Mouse (Mus musculus) neural tube, embryonic 11.5 days (tissue): Measurements from ENCODE around the gene Cdh23. TPM values are rescaled to one million over a fixed set of nuclear protein-coding genes. Genes with fewer than 3 reads are reported as not detected.
"Not testable (repeated sequence)": the region's sequence is repeated elsewhere in the genome, so short reads cannot be mapped to it uniquely, and the experiment has no call there.

Source experiments
- ATAC-seq: fragments of 200-750 bp; cut with Nextera tagmentation; 2 replicates; pipeline ENCODE4 v1.8.0; 2017; ENCODE audit warnings: moderate number of reproducible peaks, mild to moderate bottlenecking, moderate TSS enrichment, moderate library complexity; ENCODE audit not compliant: insufficient read depth, low FRiP score, low TSS enrichment
- DNase-seq: peaks from one replicate; pipeline ENCODE4 v3.0.0-alpha.2; 2015; ENCODE audit warnings: low spot score
- H3K27ac ChIP-seq: fragments of 300-500 bp; sonication (generic); 2 replicates; pipeline ENCODE4 v1.5.1; 2014; ENCODE audit warnings: low read depth, mild to moderate bottlenecking, low read length
- H3K27me3 ChIP-seq: fragments of 300-500 bp; sonication (generic); 2 replicates; pipeline ENCODE4 v1.6.1; 2014; ENCODE audit warnings: mild to moderate bottlenecking, low read length, mixed read lengths; ENCODE audit not compliant: control insufficient read depth, insufficient read depth
- H3K36me3 ChIP-seq: fragments of 300-500 bp; sonication (generic); 2 replicates; pipeline ENCODE4 v1.6.1; 2014; ENCODE audit warnings: mild to moderate bottlenecking, low read length, moderate library complexity, mixed read lengths; ENCODE audit not compliant: control insufficient read depth, insufficient read depth
- H3K4me1 ChIP-seq: fragments of 300-500 bp; sonication (generic); 2 replicates; pipeline ENCODE4 v1.6.1; 2014; ENCODE audit warnings: low read length, mixed read lengths; ENCODE audit not compliant: control insufficient read depth, insufficient read depth
- H3K4me2 ChIP-seq: fragments of 300-500 bp; sonication (generic); 2 replicates; pipeline ENCODE4 v1.6.1; 2014; ENCODE audit warnings: low read depth, mild to moderate bottlenecking, moderate library complexity
- H3K4me3 ChIP-seq: fragments of 300-500 bp; sonication (generic); 2 replicates; pipeline ENCODE4 v1.5.1; 2014; ENCODE audit warnings: low read depth, low read length
- H3K9ac ChIP-seq: fragments of 300-500 bp; sonication (generic); 2 replicates; pipeline ENCODE4 v1.6.1; 2014; ENCODE audit warnings: mild to moderate bottlenecking, low read length
- H3K9me3 ChIP-seq: fragments of 300-500 bp; sonication (generic); 2 replicates; pipeline ENCODE4 v1.6.1; 2016; ENCODE audit warnings: low read length; ENCODE audit not compliant: control insufficient read depth
- WGBS: fragments of 180-500 bp; shearing (Covaris S2); extraction: QIAGEN DNeasy Blood & Tissue Kit; methylation state at CpG from one replicate; pipeline ENCODE4 v1.1.7; 2014; 5-methylcytosine and 5-hydroxymethylcytosine counted together
- polyA plus RNA-seq: library from polyadenylated mRNA; unstranded; fragments of >200 nt; fragmentation: Nextera tagmentation; extraction: Ambion mirVana; gene quantifications from 2 replicates; pipeline ENCODE4 v1.2.1, GENCODE M21; 2014

The Cdh23 gene
- polyA plus RNA-seq, 1 experiment from 2014 or later = 0.50 TPM

GRCm38 (mm10) chr10:60721640-60722039 lies 25.4 kb upstream of the Cdh23 start:
- no peaks in the 10 kb centered on the region for H3K36me3 ChIP-seq
- no peak overlapping the region for H3K4me3 ChIP-seq
- no peak overlapping the region for H3K27ac ChIP-seq
- WGBS = 66% methylated on average over 12 of the region's 12 CpGs
- H3K4me2 ChIP-seq = no peak overlapping the region
- H3K27me3 ChIP-seq = no peaks in the 10 kb centered on the region
- H3K9me3 ChIP-seq = no peaks in the 10 kb centered on the region
- H3K4me1 ChIP-seq = no peaks in the 10 kb centered on the region
- no peak for DNase-seq
- no peak overlapping the region for H3K9ac ChIP-seq
- ATAC-seq = no peak

- no peak overlapping the region for H3K27ac ChIP-seq
- DNase-seq (no peak), ATAC-seq (no peak)
- H3K9ac ChIP-seq = no peak overlapping the region
- no peak overlapping the region for H3K4me2 ChIP-seq
- WGBS = 79% methylated on average over 5 of the region's 5 CpGs
- H3K27me3 ChIP-seq = no peaks in the 10 kb centered on the region
- H3K4me3 ChIP-seq = no peak overlapping the region
- no peaks in the 10 kb centered on the region; the same call in 1 of the 2 replicates for H3K36me3 ChIP-seq
- H3K9me3 ChIP-seq = no peaks in the 10 kb centered on the region
- no peaks in the 10 kb centered on the region for H3K4me1 ChIP-seq
Measured at GRCm38 (mm10) chr10:60720461-60720860, 24.2 kb upstream of the Cdh23 start.

GRCm38 (mm10) chr10:60718491-60718890 lies 22.2 kb upstream of the Cdh23 start:
- DNase-seq (no peak), ATAC-seq (no peak)
- 92% methylated on average over 2 of the region's 2 CpGs for WGBS
- H3K4me1 ChIP-seq = no peaks in the 10 kb centered on the region
- H3K27me3 ChIP-seq = no peaks in the 10 kb centered on the region
- H3K27ac ChIP-seq = no peak overlapping the region
- no peak overlapping the region for H3K4me3 ChIP-seq
- no peak overlapping the region for H3K4me2 ChIP-seq
- H3K9me3 ChIP-seq = no peaks in the 10 kb centered on the region
- peaks cover 5% of the 10 kb centered on the region; the same call in 1 of the 2 replicates for H3K36me3 ChIP-seq
- no peak overlapping the region for H3K9ac ChIP-seq

- ATAC-seq (no peak), DNase-seq (no peak)
- H3K9me3 ChIP-seq = no peaks in the 10 kb centered on the region
- H3K9ac ChIP-seq = no peak overlapping the region
- WGBS = 91% methylated on average over 3 of the region's 3 CpGs
- H3K4me3 ChIP-seq = no peak overlapping the region
- no peak overlapping the region for H3K4me2 ChIP-seq
- H3K27ac ChIP-seq = no peak overlapping the region
- no peaks in the 10 kb centered on the region for H3K27me3 ChIP-seq
- H3K36me3 ChIP-seq = peaks cover 5% of the 10 kb centered on the region; the same call in 1 of the 2 replicates
- H3K4me1 ChIP-seq = no peaks in the 10 kb centered on the region
Measured at GRCm38 (mm10) chr10:60716449-60716848, 20.2 kb upstream of the Cdh23 start.

- not testable (repeated sequence) for H3K27ac ChIP-seq, H3K36me3 ChIP-seq, H3K4me3 ChIP-seq, H3K4me2 ChIP-seq, ATAC-seq, DNase-seq, H3K9me3 ChIP-seq, H3K4me1 ChIP-seq, H3K27me3 ChIP-seq, H3K9ac ChIP-seq
- WGBS = 64% methylated on average over 7 of the region's 8 CpGs
Measured at GRCm38 (mm10) chr10:60712299-60712698, 16.0 kb upstream of the Cdh23 start.

- no peaks in the 10 kb centered on the region for H3K36me3 ChIP-seq
- H3K27ac ChIP-seq = no peak overlapping the region
- no peaks in the 10 kb centered on the region for H3K9me3 ChIP-seq
- H3K4me1 ChIP-seq = no peaks in the 10 kb centered on the region
- H3K4me3 ChIP-seq = no peak overlapping the region
- WGBS = 86% methylated on average over 5 of the region's 5 CpGs
- DNase-seq = no peak
- no peak overlapping the region for H3K4me2 ChIP-seq
- H3K9ac ChIP-seq = no peak overlapping the region
- H3K27me3 ChIP-seq = no peaks in the 10 kb centered on the region
- ATAC-seq = no peak
Measured at GRCm38 (mm10) chr10:60708837-60709236, 12.5 kb upstream of the Cdh23 start.

GRCm38 (mm10) chr10:60706268-60706667 lies 10.0 kb upstream of the Cdh23 start:
- Histone ChIP-seq H3K4me1 (no peaks in the 10 kb centered on the region), H3K27ac (no peak overlapping the region), H3K4me3 (no peak overlapping the region), H3K9ac (no peak overlapping the region), H3K27me3 (no peaks in the 10 kb centered on the region), H3K9me3 (no peaks in the 10 kb centered on the region), H3K36me3 (no peaks in the 10 kb centered on the region), H3K4me2 (no peak overlapping the region)
- ATAC-seq (no peak), DNase-seq (no peak)
- 86% methylated on average over 4 of the region's 4 CpGs for WGBS

GRCm38 (mm10) chr10:60705134-60705533 lies 8.8 kb upstream of the Cdh23 start:
- Histone ChIP-seq H3K4me1 (no peaks in the 10 kb centered on the region), H3K9ac (no peak overlapping the region), H3K36me3 (no peaks in the 10 kb centered on the region), H3K9me3 (no peaks in the 10 kb centered on the region), H3K27ac (no peak overlapping the region), H3K27me3 (no peaks in the 10 kb centered on the region), H3K4me2 (no peak overlapping the region), H3K4me3 (no peak overlapping the region)
- DNase-seq (no peak), ATAC-seq (no peak)
- 68% methylated on average over 2 of the region's 2 CpGs for WGBS

GRCm38 (mm10) chr10:60697775-60698174 lies 1.5 kb upstream of the Cdh23 start:
- DNase-seq = no peak
- Histone ChIP-seq H3K4me1 (no peaks in the 10 kb centered on the region), H3K9ac (no peak overlapping the region), H3K36me3 (no peaks in the 10 kb centered on the region), H3K4me3 (no peak overlapping the region), H3K9me3 (no peaks in the 10 kb centered on the region), H3K27me3 (no peaks in the 10 kb centered on the region), H3K4me2 (no peak overlapping the region), H3K27ac (no peak overlapping the region)
- no peak for ATAC-seq
- WGBS = 79% methylated on average over 6 of the region's 6 CpGs
